Mouse (Mus musculus) MEL (cell line): ENCODE results near the gene Apbb2.

Experiments
- BHLHE40 ChIP-seq: IDR thresholded peaks from 2 replicates; pipeline ENCODE4 v1.6.1; 2012; ENCODE audit warnings: low read depth, mild to moderate bottlenecking, inconsistent platforms, low read length, improper control_type of control experiment, borderline replicate concordance
- CTCF ChIP-seq, 3 experiments: IDR thresholded peaks in 2 of 3; conservative IDR thresholded peaks in 1 of 3; 2 replicates each; pipeline ENCODE4 v1.5.1; 2011 to 2012; ENCODE audit warnings: low read length in 3 of 3, low read depth in 2 of 3, mild to moderate bottlenecking in 2 of 3, improper control_type of control experiment in 1 of 3, inconsistent platforms in 1 of 3, mixed read lengths in 1 of 3, moderate library complexity in 1 of 3; ENCODE audit not compliant: control insufficient read depth in 1 of 3, insufficient read depth in 1 of 3, poor library complexity in 1 of 3, severe bottlenecking in 1 of 3
- EP300 ChIP-seq, 2 experiments: IDR thresholded peaks; 2 replicates each; pipeline ENCODE4 v1.6.1; 2011; ENCODE audit warnings: improper control_type of control experiment in 2 of 2, low read length in 2 of 2, low read depth in 1 of 2, mild to moderate bottlenecking in 1 of 2
- GATA1 ChIP-seq: IDR thresholded peaks from 2 replicates; pipeline ENCODE4 v1.6.1; 2011; ENCODE audit warnings: low read depth, low read length, improper control_type of control experiment
- HCFC1 ChIP-seq: IDR thresholded peaks from 2 replicates; pipeline ENCODE4 v1.6.1; 2012; ENCODE audit warnings: low read depth, mild to moderate bottlenecking, inconsistent platforms, low read length, improper control_type of control experiment, moderate library complexity
- MAFK ChIP-seq: IDR thresholded peaks from 2 replicates; pipeline ENCODE4 v1.6.1; 2011; ENCODE audit warnings: low read depth, mild to moderate bottlenecking, low read length, improper control_type of control experiment, borderline replicate concordance
- NELFE ChIP-seq: IDR thresholded peaks from 2 replicates; pipeline ENCODE4 v1.6.1; 2011; ENCODE audit warnings: low read depth, low read length, improper control_type of control experiment
- POLR2AphosphoS5 ChIP-seq: IDR thresholded peaks from 2 replicates; pipeline ENCODE4 v1.6.1; 2012; ENCODE audit warnings: low read depth, borderline replicate concordance, mild to moderate bottlenecking, inconsistent platforms, low read length, moderate library complexity, mixed read lengths
- USF2 ChIP-seq, 2 experiments: IDR thresholded peaks; 2 replicates each; pipeline ENCODE4 v1.6.1; 2011 to 2012; ENCODE audit warnings: improper control_type of control experiment in 2 of 2, low read length in 2 of 2, borderline replicate concordance in 1 of 2, inconsistent platforms in 1 of 2, low read depth in 1 of 2, mild to moderate bottlenecking in 1 of 2; ENCODE audit not compliant: insufficient read depth in 1 of 2
- ZC3H11A ChIP-seq: IDR thresholded peaks from 2 replicates; pipeline ENCODE4 v1.6.1; 2012; ENCODE audit warnings: low read depth, mild to moderate bottlenecking, inconsistent platforms, low read length, improper control_type of control experiment

GRCm38 (mm10) chr5:66271141-66271540, 347.4 kb downstream of the Apbb2 start:
- TF ChIP-seq BHLHE40 = no peak
- no peak for TF ChIP-seq GATA1
- no peak for TF ChIP-seq POLR2AphosphoS5
- TF ChIP-seq ZC3H11A = no peak
- TF ChIP-seq NELFE = no peak
- TF ChIP-seq EP300 (IDR thresholded peaks at IDR 0.05; ENCODE audit: low read depth in 1 of 2, low read length in 2 of 2) = no peak
- no peak for TF ChIP-seq CTCF (IDR thresholded peaks at IDR 0.05 in 2 of 3, conservative IDR thresholded peaks at IDR 0.05 in 1 of 3; ENCODE audit: control insufficient read depth in 1 of 3, insufficient read depth in 1 of 3, low read depth in 2 of 3, low read length in 3 of 3, poor library complexity in 1 of 3, severe bottlenecking in 1 of 3)
- TF ChIP-seq MAFK = no peak
- no peak for TF ChIP-seq USF2 (IDR thresholded peaks at IDR 0.05; ENCODE audit: borderline replicate concordance in 1 of 2, insufficient read depth in 1 of 2, low read depth in 1 of 2, low read length in 2 of 2)
- TF ChIP-seq HCFC1 = no peak
